Mouse (Mus musculus) lung, adult 2 months (tissue): ENCODE results near the gene Itgae.

Experiments used
- CTCF ChIP-seq: fragments of 200-500 bp; IDR thresholded peaks from 2 replicates; pipeline ENCODE4 v1.5.1; 2011; ENCODE audit warnings: mild to moderate bottlenecking, low read length, control low read depth; ENCODE audit not compliant: insufficient read depth
- POLR2A ChIP-seq: fragments of 200-500 bp; IDR thresholded peaks from 2 replicates; pipeline ENCODE4 v1.6.1; 2011; ENCODE audit warnings: low read depth, mild to moderate bottlenecking, control low read depth, low read length, borderline replicate concordance; ENCODE audit errors: extremely low read depth

GRCm38 (mm10) chr11:73161616-73162015 is 71.2 kb downstream of the Itgae start:
- TF ChIP-seq CTCF (no peak), POLR2A (no peak)
